Mouse (Mus musculus): ENCODE results near the gene Dock2. TPM values are rescaled to one million over a fixed set of nuclear protein-coding genes. Genes with fewer than 3 reads are reported as not detected.
A peak's percentile ranks its signal among the peaks of the same experiment; 100 is the strongest.
"Not testable (repeated sequence)": the region's sequence is repeated elsewhere in the genome, so short reads cannot be mapped to it uniquely, and the experiment has no call there.

Dock2 gene
- polyA plus RNA-seq, 1 experiment from 2014 or later = 0.58 TPM

DNA sequence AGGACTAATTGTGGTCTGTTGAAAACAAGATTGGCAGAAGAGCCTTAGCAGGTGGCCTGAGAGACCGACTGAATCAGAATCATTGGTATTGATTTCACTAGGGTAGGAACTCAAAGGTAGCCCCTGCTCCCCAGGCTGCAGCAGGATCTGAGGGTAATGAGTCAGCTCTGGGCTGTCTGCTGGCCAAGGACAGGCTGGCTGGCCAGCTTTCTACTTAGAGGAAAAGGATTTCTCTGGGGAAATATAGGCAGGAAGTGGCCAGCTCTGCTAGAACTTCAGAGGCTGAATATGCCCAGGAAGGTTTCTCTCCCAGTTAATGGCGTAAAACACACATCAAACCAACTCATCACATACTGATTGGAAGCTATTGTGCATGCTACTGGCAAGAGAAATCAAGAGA, 544.0 kb downstream of the Dock2 start:
- ATAC-seq (ENCODE audit: insufficient number of reproducible peaks, insufficient read depth, low FRiP score, low TSS enrichment, low read depth) = no peak
- Histone ChIP-seq H3K27me3 (no peaks in the 10 kb centered on the region), H3K9me3 (no peaks in the 10 kb centered on the region), H3K4me3 (replicated peaks) (no peak overlapping the region), H3K36me3 (no peaks in the 10 kb centered on the region), H3K9ac (replicated peaks) (no peak overlapping the region), H3K4me1 (replicated peaks) (no peaks in the 10 kb centered on the region), H3K4me2 (no peak overlapping the region), H3K27ac (no peak overlapping the region)
- WGBS = 84% methylated on average over 2 of the region's 2 CpGs

DNA sequence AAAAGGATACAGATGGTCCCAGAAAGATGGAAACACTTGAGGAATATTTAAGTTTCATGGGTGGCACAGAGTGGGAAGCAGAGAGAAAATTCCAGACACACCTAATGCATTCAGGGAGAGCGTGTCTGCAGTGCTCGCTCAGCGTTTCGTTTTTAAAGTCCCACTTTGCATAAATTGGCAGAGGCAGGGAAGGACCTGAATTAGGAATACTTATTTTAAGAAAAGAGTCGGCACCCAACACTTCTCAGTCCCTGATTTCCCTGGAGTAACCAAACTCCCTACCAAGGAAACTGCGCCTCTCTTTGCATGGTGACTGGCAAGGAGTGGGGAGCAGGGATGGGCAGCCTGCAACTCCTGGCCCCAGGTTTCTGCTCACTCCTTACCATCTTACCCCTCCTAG, 546.8 kb downstream of the Dock2 start:
- no peaks in the 10 kb centered on the region for H3K4me1 ChIP-seq (replicated peaks)
- H3K27me3 ChIP-seq = no peaks in the 10 kb centered on the region
- WGBS = 82% methylated on average over 6 of the region's 6 CpGs
- ATAC-seq (ENCODE audit: insufficient number of reproducible peaks, insufficient read depth, low FRiP score, low TSS enrichment, low read depth) = no peak
- H3K27ac ChIP-seq = no peak overlapping the region
- H3K9ac ChIP-seq (replicated peaks) = no peak overlapping the region
- no peaks in the 10 kb centered on the region for H3K36me3 ChIP-seq
- H3K4me3 ChIP-seq (replicated peaks) = no peak overlapping the region
- H3K9me3 ChIP-seq = no peaks in the 10 kb centered on the region
- no peak overlapping the region for H3K4me2 ChIP-seq

DNA sequence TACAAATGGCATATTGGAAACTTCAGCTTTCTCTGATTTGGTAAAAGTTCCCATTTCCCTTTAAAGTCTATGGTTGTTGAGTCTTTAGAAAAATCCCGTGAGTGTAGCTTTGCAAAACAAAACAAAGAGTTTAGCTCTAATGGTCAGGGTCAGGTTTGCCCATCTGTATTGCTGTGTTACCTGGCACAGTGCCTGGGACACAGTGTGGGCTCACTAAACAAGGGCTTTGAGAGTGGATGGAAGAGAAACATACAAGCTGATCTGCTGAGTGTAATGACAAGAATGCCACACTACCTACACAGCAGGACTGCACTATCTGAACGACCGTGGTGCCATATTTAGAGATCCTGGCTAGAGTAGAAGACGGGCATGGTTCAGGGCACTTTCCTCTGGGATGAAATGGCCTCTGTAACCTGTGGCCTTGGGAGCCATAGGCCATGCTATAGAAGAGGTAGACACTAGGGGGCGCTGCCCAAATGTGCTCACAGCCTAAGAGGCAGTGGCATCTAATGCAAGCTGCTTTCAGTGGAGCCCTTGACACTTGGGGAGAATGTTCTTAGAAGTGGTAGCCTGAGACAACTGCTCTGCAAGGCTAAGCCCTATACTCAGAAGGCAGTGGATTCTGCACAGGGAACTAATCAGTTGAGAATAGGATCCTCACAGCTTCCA, 547.5 kb downstream of the Dock2 start:
- Histone ChIP-seq H3K4me3 (replicated peaks) (no peak overlapping the region), H3K9ac (replicated peaks) (no peak overlapping the region), H3K4me1 (replicated peaks) (no peaks in the 10 kb centered on the region), H3K4me2 (no peak overlapping the region), H3K9me3 (no peaks in the 10 kb centered on the region), H3K27me3 (no peaks in the 10 kb centered on the region), H3K27ac (no peak overlapping the region), H3K36me3 (no peaks in the 10 kb centered on the region)
- ATAC-seq (ENCODE audit: insufficient number of reproducible peaks, insufficient read depth, low FRiP score, low TSS enrichment, low read depth) = 0 out of 2 replicates have a peak, but pooled peaks have one; percentile 15
- 51% methylated on average over 5 of the region's 5 CpGs for WGBS

DNA sequence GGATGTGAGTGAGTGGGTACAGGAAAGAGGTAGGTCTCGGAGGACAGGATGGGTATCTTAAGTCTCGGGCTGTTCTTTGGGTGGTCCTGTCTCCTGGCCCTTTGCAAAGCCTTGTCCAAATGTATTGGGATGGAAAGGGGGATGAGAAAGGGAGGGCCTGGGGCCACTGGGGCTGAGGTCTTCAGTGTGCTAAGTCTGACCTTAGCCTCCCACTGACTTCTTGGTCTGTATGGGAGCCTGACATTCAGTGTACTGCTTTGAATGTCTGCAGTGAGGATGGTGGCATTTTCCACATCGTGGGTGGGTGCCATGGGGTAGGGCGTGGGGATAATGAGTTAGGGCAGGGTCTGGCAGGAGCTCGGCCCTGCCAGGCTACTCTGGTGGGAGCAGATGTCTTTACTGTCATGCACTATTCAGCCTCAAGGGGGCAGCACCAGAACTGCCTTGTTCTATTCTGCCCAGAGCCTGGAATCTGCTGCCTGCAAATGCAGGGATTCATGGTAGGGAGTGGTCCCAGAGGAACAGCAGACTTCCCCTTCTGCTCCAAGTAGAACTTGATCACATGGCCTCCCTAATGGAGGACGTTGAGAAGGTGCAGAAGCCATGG, 554.8 kb downstream of the Dock2 start:
- no peaks in the 10 kb centered on the region for H3K36me3 ChIP-seq
- H3K4me3 ChIP-seq (replicated peaks) = no peak overlapping the region
- WGBS = 42% methylated on average over 6 of the region's 6 CpGs
- H3K27ac ChIP-seq = no peak overlapping the region
- H3K27me3 ChIP-seq = no peaks in the 10 kb centered on the region
- no peaks in the 10 kb centered on the region for H3K4me1 ChIP-seq (replicated peaks)
- H3K9me3 ChIP-seq = no peaks in the 10 kb centered on the region
- H3K4me2 ChIP-seq = no peak overlapping the region
- ATAC-seq (ENCODE audit: insufficient number of reproducible peaks, insufficient read depth, low FRiP score, low TSS enrichment, low read depth) = peak; percentile 67
- no peak overlapping the region for H3K9ac ChIP-seq (replicated peaks)

DNA sequence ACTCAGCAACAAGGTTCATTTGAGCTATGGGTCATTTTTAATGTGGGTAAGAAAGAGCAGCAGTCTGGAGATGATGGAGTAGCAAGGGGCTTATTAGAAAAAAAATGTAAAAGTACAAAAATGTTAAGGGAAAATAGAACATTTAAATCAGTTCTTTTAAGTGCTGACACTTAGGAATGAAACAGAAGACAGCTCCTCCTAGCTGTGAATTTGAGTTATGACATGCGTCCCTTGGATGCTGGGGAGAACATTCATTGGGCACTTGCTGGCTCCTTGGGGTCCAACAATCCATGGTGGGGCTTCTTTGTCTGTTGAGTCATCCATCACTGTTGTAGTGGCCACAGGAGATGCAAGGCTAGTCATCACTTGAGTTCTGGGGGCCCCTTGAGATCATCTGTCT, 556.5 kb downstream of the Dock2 start:
- H3K36me3 ChIP-seq = no peaks in the 10 kb centered on the region
- H3K4me2 ChIP-seq = no peak overlapping the region
- H3K4me3 ChIP-seq (replicated peaks) = no peak overlapping the region
- H3K9ac ChIP-seq (replicated peaks) = no peak overlapping the region
- no peak overlapping the region for H3K27ac ChIP-seq
- H3K9me3 ChIP-seq = no peaks in the 10 kb centered on the region
- 40% methylated on average over 1 of the region's 1 CpGs for WGBS
- no peaks in the 10 kb centered on the region for H3K27me3 ChIP-seq
- ATAC-seq (ENCODE audit: insufficient number of reproducible peaks, insufficient read depth, low FRiP score, low TSS enrichment, low read depth) = no peak
- no peaks in the 10 kb centered on the region for H3K4me1 ChIP-seq (replicated peaks)

DNA sequence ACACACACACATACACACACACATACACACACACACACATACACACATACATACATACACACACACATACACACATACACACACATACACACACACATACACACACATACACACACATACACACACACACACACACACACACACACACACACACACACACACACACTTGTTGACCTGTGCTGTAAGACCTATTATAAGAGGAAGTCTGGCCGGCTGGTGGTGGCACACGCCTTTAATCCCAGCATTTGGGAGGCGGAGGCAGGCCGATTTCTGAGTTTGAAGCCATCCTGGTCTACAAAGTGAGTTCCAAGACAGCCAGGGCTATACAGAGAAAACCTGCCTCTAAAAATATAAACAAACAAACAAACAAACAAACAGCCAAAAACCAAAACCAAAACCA, 563.1 kb downstream of the Dock2 start:
- ATAC-seq (ENCODE audit: insufficient number of reproducible peaks, insufficient read depth, low FRiP score, low TSS enrichment, low read depth); H3K4me2 ChIP-seq; H3K9ac ChIP-seq (replicated peaks); H3K4me1 ChIP-seq (replicated peaks); H3K27me3 ChIP-seq; H3K4me3 ChIP-seq (replicated peaks); H3K36me3 ChIP-seq; H3K27ac ChIP-seq; H3K9me3 ChIP-seq: not testable (repeated sequence)
- WGBS = 83% methylated on average over 4 of the region's 4 CpGs

DNA sequence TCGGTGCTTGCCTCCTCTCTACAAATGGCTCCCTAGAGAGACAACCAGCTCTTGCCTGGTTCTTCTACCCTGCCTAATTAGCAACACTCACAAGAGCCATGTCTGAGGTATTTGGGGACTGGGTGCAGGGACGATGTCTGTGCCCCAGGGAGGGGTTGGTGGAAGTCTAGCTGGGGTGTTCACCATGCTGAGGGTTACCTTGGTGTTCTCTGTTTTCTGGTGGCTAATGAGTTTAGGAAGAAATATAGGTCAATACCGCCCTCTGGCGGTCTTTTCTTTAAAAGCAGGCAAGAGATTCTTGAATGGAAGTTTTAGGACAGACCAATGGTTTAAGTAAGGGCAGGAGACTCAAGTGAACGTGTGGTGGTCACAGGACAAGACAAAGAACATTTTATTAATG, 570.8 kb downstream of the Dock2 start:
- H3K4me1 ChIP-seq (replicated peaks) = no peaks in the 10 kb centered on the region
- H3K27me3 ChIP-seq = no peaks in the 10 kb centered on the region
- no peaks in the 10 kb centered on the region for H3K36me3 ChIP-seq
- no peak for ATAC-seq (ENCODE audit: insufficient number of reproducible peaks, insufficient read depth, low FRiP score, low TSS enrichment, low read depth)
- H3K27ac ChIP-seq = no peak overlapping the region
- H3K4me3 ChIP-seq (replicated peaks) = no peak overlapping the region
- no peak overlapping the region for H3K9ac ChIP-seq (replicated peaks)
- H3K4me2 ChIP-seq = no peak overlapping the region
- no peaks in the 10 kb centered on the region for H3K9me3 ChIP-seq
- 21% methylated on average over 5 of the region's 5 CpGs for WGBS

DNA sequence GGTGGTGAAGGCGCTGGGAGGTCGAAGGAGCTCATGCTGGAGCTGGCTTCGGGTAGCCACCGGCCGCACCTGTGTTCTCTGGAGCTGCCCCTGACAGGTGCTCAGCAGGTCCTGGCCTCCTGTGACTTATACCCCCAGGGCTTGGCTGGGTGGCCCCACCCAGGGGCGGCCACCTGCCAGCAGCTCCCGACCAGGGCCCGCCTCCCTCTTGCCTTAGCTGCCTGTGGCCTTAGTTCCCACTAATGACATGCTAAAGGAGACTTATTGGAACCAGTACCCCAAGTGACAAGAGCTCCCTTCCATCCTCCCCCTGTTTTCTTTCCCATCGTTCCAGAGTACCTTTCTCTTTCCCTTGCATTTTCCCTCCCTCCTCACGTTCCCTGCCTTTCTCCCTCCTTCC, 575.7 kb downstream of the Dock2 start, which contains the start of gene Foxi1:
Gene Foxi1 (minus strand): TSS at position 101 of the 400 bp plus-strand sequence.
- no peaks in the 10 kb centered on the region for H3K36me3 ChIP-seq
- no peaks in the 10 kb centered on the region for H3K9me3 ChIP-seq
- no peak within 1 kb of the TSS for H3K27ac ChIP-seq
- no peak within 1 kb of the TSS for H3K4me3 ChIP-seq (replicated peaks)
- no peak within 1 kb of the TSS for H3K9ac ChIP-seq (replicated peaks)
- ATAC-seq (ENCODE audit: insufficient number of reproducible peaks, insufficient read depth, low FRiP score, low TSS enrichment, low read depth) = no peak
- H3K4me1 ChIP-seq (replicated peaks) = no peaks in the 10 kb centered on the region
- H3K27me3 ChIP-seq = peaks cover 3% of the 10 kb centered on the region; the same call in 1 of the 2 replicates
- H3K4me2 ChIP-seq = no peak within 1 kb of the TSS
- WGBS = 74% methylated on average over 10 of the region's 10 CpGs

DNA sequence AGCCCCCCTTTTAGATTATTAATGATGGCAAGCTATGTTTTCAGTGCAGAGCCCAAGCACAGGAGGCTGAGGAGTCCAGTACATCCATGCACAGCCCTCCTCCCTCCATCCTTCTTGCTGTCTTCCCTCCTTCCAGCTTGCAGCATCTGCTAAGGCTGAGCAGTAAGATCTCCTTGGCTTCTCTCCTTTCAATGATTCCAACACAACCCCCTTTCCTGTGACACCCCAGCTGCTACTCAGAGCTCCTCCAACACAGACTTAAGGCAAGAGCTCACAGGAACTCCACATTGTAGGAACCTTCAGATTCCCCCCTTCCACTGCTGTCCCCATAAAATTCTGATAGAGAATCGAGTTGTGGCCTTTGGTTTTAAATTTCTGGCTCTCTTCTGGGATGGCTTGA, 580.9 kb downstream of the Dock2 start:
- Histone ChIP-seq H3K27me3 (peaks cover 3% of the 10 kb centered on the region; the same call in 1 of the 2 replicates), H3K9me3 (no peaks in the 10 kb centered on the region), H3K4me2 (no peak overlapping the region), H3K27ac (no peak overlapping the region), H3K4me3 (replicated peaks) (no peak overlapping the region), H3K9ac (replicated peaks) (no peak overlapping the region), H3K4me1 (replicated peaks) (no peaks in the 10 kb centered on the region), H3K36me3 (no peaks in the 10 kb centered on the region)
- ATAC-seq (ENCODE audit: insufficient number of reproducible peaks, insufficient read depth, low FRiP score, low TSS enrichment, low read depth) = no peak
- 55% methylated on average over 1 of the region's 1 CpGs for WGBS

DNA sequence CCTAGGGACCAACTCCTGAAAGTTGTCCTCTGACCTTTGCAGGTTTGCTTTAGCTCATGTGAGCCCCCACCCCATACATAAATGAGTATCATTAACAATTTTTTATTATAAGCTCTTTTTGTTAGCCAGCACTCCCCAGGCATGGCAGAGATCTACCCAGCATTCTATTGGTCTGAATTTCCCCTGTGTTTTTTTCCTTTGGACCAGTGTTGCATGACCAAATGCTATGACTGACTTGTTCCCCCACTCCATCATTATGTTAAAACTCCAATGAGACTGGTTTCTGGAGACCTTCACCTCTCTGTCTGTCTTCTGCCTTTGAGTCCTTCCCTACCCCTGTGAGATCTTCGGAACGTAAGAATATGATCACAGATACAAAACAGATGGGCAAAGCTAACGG, 588.5 kb downstream of the Dock2 start:
- no peak for ATAC-seq (ENCODE audit: insufficient number of reproducible peaks, insufficient read depth, low FRiP score, low TSS enrichment, low read depth)
- Histone ChIP-seq H3K9me3 (no peaks in the 10 kb centered on the region), H3K27me3 (no peaks in the 10 kb centered on the region), H3K36me3 (no peaks in the 10 kb centered on the region), H3K27ac (no peak overlapping the region), H3K4me1 (replicated peaks) (no peaks in the 10 kb centered on the region), H3K4me2 (no peak overlapping the region), H3K9ac (replicated peaks) (no peak overlapping the region), H3K4me3 (replicated peaks) (no peak overlapping the region)
- 75% methylated on average over 3 of the region's 3 CpGs for WGBS

DNA sequence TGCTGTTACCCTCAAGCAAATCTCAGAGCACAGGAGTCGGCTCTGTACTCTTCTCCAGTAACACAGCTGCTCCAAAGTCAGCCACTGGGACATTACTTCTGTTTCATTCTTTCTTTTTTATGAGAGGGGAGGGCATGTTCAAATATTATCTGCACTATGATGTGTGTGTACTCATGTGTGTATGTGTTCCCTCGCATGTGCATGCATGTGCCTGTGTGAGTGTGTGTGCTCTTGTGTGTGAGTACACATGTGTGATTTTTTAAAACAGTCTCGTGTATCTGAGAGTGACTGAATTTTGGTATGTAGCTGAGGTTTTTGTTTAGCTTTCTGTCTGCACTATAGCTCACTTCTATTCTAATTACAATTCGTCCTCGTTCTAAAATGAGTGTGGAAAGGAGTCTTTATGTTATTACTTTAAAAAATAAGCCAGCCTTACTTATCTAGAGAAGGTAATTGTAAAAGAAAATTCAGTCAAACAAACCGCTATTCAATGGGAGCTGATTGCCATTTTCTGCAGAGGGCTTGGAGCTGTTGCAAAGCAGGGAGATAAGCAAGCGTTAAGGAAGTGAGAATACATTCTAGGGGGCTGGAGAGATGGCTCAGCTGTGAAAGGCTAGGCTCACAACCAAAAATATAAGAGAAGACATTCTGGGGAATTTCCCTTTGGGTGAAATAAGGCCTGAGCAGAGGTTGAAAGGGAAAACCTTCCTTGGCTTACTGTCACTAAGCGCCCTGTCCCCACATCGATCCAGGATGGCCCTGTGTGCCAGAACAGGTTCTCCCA, 589.3 kb downstream of the Dock2 start:
- 70% methylated on average over 9 of the region's 9 CpGs for WGBS

More for the DNA sequence above, 589.3 kb downstream of the Dock2 start:
- no peaks in the 10 kb centered on the region for H3K9me3 ChIP-seq
- H3K27ac ChIP-seq = no peak overlapping the region
- H3K9ac ChIP-seq (replicated peaks) = no peak overlapping the region
- no peaks in the 10 kb centered on the region for H3K4me1 ChIP-seq (replicated peaks)
- H3K36me3 ChIP-seq = no peaks in the 10 kb centered on the region
- no peaks in the 10 kb centered on the region for H3K27me3 ChIP-seq
- no peak overlapping the region for H3K4me2 ChIP-seq
- ATAC-seq (ENCODE audit: insufficient number of reproducible peaks, insufficient read depth, low FRiP score, low TSS enrichment, low read depth) = no peak
- H3K4me3 ChIP-seq (replicated peaks) = no peak overlapping the region
